Mouse (Mus musculus) neural tube, postnatal 0 days (tissue): Measurements from ENCODE around the gene Zfp60. TPM values are rescaled to one million over a fixed set of nuclear protein-coding genes. Genes with fewer than 3 reads are reported as not detected.

Experiments
- polyA plus RNA-seq: library from polyadenylated mRNA; unstranded; fragments of >200 nt; fragmentation: Nextera tagmentation; extraction: Ambion mirVana; gene quantifications from 2 replicates; pipeline ENCODE4 v1.2.1, GENCODE M21; 2015

The Zfp60 gene
- polyA plus RNA-seq: 44.0 and 44.3 TPM in 2 replicates

DNA sequence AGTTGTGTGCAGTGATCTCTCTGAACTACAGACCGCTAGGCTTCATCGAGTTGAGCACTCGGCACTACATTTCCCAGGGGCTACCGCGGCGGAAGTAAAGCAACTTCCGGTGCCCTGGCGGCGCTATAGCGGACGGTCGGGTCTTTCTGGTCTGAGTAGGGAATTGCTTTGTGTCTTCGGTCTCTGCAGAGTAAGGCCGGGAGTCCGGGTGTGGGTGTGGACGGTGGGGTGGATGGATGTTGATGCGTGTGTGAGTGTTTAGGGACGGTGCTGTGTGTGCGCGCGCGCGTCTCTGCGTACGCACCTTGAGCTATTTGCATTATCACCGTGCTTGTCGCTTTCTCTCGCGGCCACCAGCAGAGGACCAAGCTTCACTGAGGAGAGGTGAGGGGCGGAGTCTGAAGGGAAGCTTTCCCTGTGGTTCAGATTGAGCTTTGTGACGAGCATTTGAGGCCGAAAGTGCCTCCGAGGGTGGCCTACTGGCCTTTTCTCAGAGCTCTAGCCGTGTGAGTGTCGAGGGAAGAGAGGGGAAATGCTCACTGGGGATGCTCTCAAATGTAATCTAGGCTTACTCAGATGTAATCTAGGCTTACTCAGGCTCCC, at the start of gene Zfp60:
Gene Zfp60, plus strand, starts transcription at position 109 of the 603 bp plus-strand sequence.

DNA sequence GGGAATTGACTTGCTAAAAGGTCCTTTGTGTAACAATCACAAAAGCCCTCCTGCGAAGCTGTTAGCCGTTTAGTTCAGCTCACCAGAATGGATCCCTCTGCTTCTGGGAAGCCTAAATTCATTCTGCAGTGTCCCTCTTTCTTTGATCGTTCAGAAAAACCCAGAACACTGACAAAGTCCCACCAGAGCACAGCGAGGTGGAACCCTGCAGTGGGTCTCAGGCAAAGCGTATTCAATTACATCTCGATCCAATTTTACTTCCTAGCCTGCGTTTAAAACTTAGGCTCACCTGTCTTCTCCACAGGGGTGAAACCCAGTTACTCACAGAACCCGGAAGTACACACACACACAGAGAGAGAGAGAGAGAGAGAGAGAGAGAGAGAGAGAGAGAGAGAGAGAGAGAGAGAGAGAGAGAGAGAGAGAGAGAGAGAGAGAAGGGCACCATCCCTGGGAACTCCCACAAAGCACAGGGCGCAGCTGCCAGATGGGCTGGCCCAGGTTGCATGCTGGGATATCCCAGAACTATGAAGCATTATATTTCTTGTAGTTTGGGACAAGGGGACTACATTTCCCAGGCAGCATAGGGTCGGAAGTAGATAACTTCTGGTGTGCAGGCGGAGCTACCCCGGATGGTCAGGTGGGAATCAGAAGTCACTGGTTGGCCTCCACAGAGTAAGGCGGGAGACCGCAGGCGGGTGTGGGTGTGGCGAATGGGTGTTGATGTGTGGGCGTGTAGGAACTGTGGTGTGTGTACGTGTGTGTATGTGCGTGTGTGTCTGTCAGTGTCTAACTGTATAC, 42.2 kb upstream of the Zfp60 start, which contains the start of gene Zfp607b:
Gene Zfp607b, plus strand, starts transcription at position 526 of the 798 bp plus-strand sequence.

Other genes starting within 250 kb of the Zfp60 start
- 13.0 and 13.5 TPM in 2 replicates for gene Sertad1, start 244.5 kb upstream of the Zfp60 start, polyA plus RNA-seq
- gene Prx, start 232.1 kb upstream of the Zfp60 start, polyA plus RNA-seq: 11.1 and 14.5 TPM in 2 replicates
- 3.5 and 3.6 TPM in 2 replicates for gene Hipk4, start 208.1 kb upstream of the Zfp60 start, polyA plus RNA-seq
- 287 and 317 TPM in 2 replicates for gene Pld3, start 178.2 kb upstream of the Zfp60 start, polyA plus RNA-seq
- 27.1 and 27.5 TPM in 2 replicates for gene 2310022A10Rik, start 178.2 kb upstream of the Zfp60 start, polyA plus RNA-seq
- 46.8 and 47.0 TPM in 2 replicates for gene Akt2, start 139.8 kb upstream of the Zfp60 start, polyA plus RNA-seq
- gene Ttc9b, start 77.5 kb upstream of the Zfp60 start, polyA plus RNA-seq: 171 and 182 TPM in 2 replicates
- 27.5 and 30.3 TPM in 2 replicates for gene Map3k10, start 56.8 kb upstream of the Zfp60 start, polyA plus RNA-seq
- gene Zfp607b, start 42.0 kb upstream of the Zfp60 start, polyA plus RNA-seq: 9.3 and 9.7 TPM in 2 replicates
- 1.5 and 1.7 TPM in 2 replicates for gene Zfp626, start 75.8 kb downstream of the Zfp60 start, polyA plus RNA-seq
- gene Zfp59, start 107.2 kb downstream of the Zfp60 start, polyA plus RNA-seq: 5.8 and 6.1 TPM in 2 replicates
- gene Zfp607a, start 126.1 kb downstream of the Zfp60 start, polyA plus RNA-seq: 0.79 and 0.95 TPM in 2 replicates
- 6.3 and 7.6 TPM in 2 replicates for gene Zfp974, start 198.1 kb downstream of the Zfp60 start, polyA plus RNA-seq
- gene Zfp780b, start 247.8 kb downstream of the Zfp60 start, polyA plus RNA-seq: 23.5 and 24.4 TPM in 2 replicates